Comparison of ENCODE assay signal across 8 mouse cellular contexts in genomic region chr9:26999461-27000395, GRCm38 (mm10). TPM values are rescaled to one million over a fixed set of nuclear protein-coding genes. Genes with fewer than 3 reads are reported as not detected.
DNase-seq lines count a peak whose midpoint lies in the region; ATAC-seq lines count a peak whose summit lies in the region.

TSS of gene Acad8 (minus strand) at chr9:26999566.
TSS of gene Thyn1 (plus strand) at chr9:26999710.

- no peaks in the 10 kb centered on the region for H3K9me3 ChIP-seq in heart, embryonic 13.5 days
- H3K9me3 ChIP-seq in liver, embryonic 12.5 days (replicated peaks), result no peaks in the 10 kb centered on the region
- no peaks in the 10 kb centered on the region for H3K9me3 ChIP-seq in stomach, embryonic 15.5 days

- ATAC-seq in heart, embryonic 13.5 days (ENCODE audit: extremely low read depth, insufficient number of reproducible peaks, low FRiP score, low TSS enrichment), result peak; percentile 99
- peak; percentile 97 for ATAC-seq in liver, embryonic 12.5 days
- peak; percentile 99 for ATAC-seq in stomach, embryonic 15.5 days (ENCODE audit: insufficient read depth, low FRiP score, low read depth)

- DNase-seq in CD4-positive, CD25-positive, alpha-beta regulatory T cell, adult 2 months (ENCODE audit: low read depth, low spot score), result peak; percentile 95
- DNase-seq in fat pad, adult 2 months (ENCODE audit: extremely low read depth, low read depth, low spot score), result peak; percentile 49
- DNase-seq in kidney, postnatal 10 days, result peak; percentile 98
- peak; percentile 90 to 91 for DNase-seq in natural killer cell, adult 2 months (ENCODE audit: low spot score in 2 of 2)

- H3K27ac ChIP-seq in brown adipose tissue, adult 24 weeks (replicated peaks; ENCODE audit: low read depth, low read length), result peak within 1 kb of the TSS; percentile 72
- peak within 1 kb of the TSS; percentile 77 for H3K27ac ChIP-seq in heart, embryonic 13.5 days (replicated peaks)
- peak within 1 kb of the TSS; percentile 66 for H3K27ac ChIP-seq in liver, embryonic 12.5 days
- peak within 1 kb of the TSS; percentile 77 for H3K27ac ChIP-seq in stomach, embryonic 15.5 days

- H3K4me3 ChIP-seq in brown adipose tissue, adult 24 weeks (ENCODE audit: insufficient read depth, low read depth, low read length), result peak within 1 kb of the TSS; percentile 80
- peak within 1 kb of the TSS; percentile 85 for H3K4me3 ChIP-seq in heart, embryonic 13.5 days
- peak within 1 kb of the TSS; percentile 76 for H3K4me3 ChIP-seq in liver, embryonic 12.5 days
- peak within 1 kb of the TSS; percentile 77 for H3K4me3 ChIP-seq in stomach, embryonic 15.5 days (replicated peaks)

- peaks cover 7% of the 10 kb centered on the region; the same call in 1 of the 2 replicates for H3K4me1 ChIP-seq in brown adipose tissue, adult 24 weeks (ENCODE audit: control insufficient read depth, insufficient read depth, insufficient read length, low read length)
- H3K4me1 ChIP-seq in heart, embryonic 13.5 days, result peaks cover 23% of the 10 kb centered on the region
- peaks cover 50% of the 10 kb centered on the region for H3K4me1 ChIP-seq in liver, embryonic 12.5 days
- H3K4me1 ChIP-seq in stomach, embryonic 15.5 days, result peaks cover 8% of the 10 kb centered on the region

- 2% methylated on average over 35 of the region's 35 CpGs for WGBS in heart, embryonic 13.5 days
- WGBS in liver, embryonic 12.5 days (ENCODE audit: insufficient replicate concordance), result 1% methylated on average over 35 of the region's 35 CpGs
- WGBS in stomach, embryonic 15.5 days, result under 1% methylated on average over 35 of the region's 35 CpGs

- peak within 1 kb of the TSS; percentile 94 for H3K9ac ChIP-seq in heart, embryonic 13.5 days
- H3K9ac ChIP-seq in liver, embryonic 12.5 days, result peak within 1 kb of the TSS; percentile 79
- H3K9ac ChIP-seq in stomach, embryonic 15.5 days, result peak within 1 kb of the TSS; percentile 66

- no peaks in the 10 kb centered on the region for H3K27me3 ChIP-seq in heart, embryonic 13.5 days (replicated peaks)
- H3K27me3 ChIP-seq in liver, embryonic 12.5 days (replicated peaks), result no peaks in the 10 kb centered on the region
- no peaks in the 10 kb centered on the region for H3K27me3 ChIP-seq in stomach, embryonic 15.5 days (replicated peaks)

- H3K4me2 ChIP-seq in heart, embryonic 13.5 days, result peak within 1 kb of the TSS; percentile 95
- peak within 1 kb of the TSS; percentile 91 for H3K4me2 ChIP-seq in liver, embryonic 12.5 days
- peak within 1 kb of the TSS; percentile 78 for H3K4me2 ChIP-seq in stomach, embryonic 15.5 days

- H3K36me3 ChIP-seq in heart, embryonic 13.5 days, result peaks cover 25% of the 10 kb centered on the region
- H3K36me3 ChIP-seq in liver, embryonic 12.5 days, result peaks cover 20% of the 10 kb centered on the region
- H3K36me3 ChIP-seq in stomach, embryonic 15.5 days, result peaks cover 12% of the 10 kb centered on the region

RNA-seq across cellular contexts. Expression of gene Acad8, which starts in this region (rescaled TPM):
- 42.3 and 54.9 TPM in 2 replicates for polyA plus RNA-seq in brown adipose tissue, adult 24 weeks (2012; ENCODE audit: insufficient read depth, insufficient read length, missing spikeins)
- polyA plus RNA-seq in heart, embryonic 13.5 days (2015; fragmentation: Nextera tagmentation; extraction: Ambion mirVana), result 34.0 and 40.4 TPM in 2 replicates
- polyA plus RNA-seq in liver, embryonic 12.5 days (2016; fragmentation: Nextera tagmentation; extraction: Ambion mirVana), result 14.2 and 14.4 TPM in 2 replicates
- polyA plus RNA-seq in stomach, embryonic 15.5 days (2015; fragmentation: Nextera tagmentation; extraction: Ambion mirVana), result 41.5 and 42.7 TPM in 2 replicates

RNA-seq across cellular contexts. Expression of gene Thyn1, which starts in this region (rescaled TPM):
- 29.5 and 36.6 TPM in 2 replicates for polyA plus RNA-seq in brown adipose tissue, adult 24 weeks (2012; ENCODE audit: insufficient read depth, insufficient read length, missing spikeins)
- 95.5 and 103 TPM in 2 replicates for polyA plus RNA-seq in heart, embryonic 13.5 days (2015; fragmentation: Nextera tagmentation; extraction: Ambion mirVana)
- polyA plus RNA-seq in liver, embryonic 12.5 days (2016; fragmentation: Nextera tagmentation; extraction: Ambion mirVana), result 75.4 and 83.0 TPM in 2 replicates
- 138 and 149 TPM in 2 replicates for polyA plus RNA-seq in stomach, embryonic 15.5 days (2015; fragmentation: Nextera tagmentation; extraction: Ambion mirVana)

Comparison
In these comparisons a context has a peak if more than half of its experiments do, and no peak if none do; other contexts are left out.
1. Peak in every context shown above with its lines: DNase-seq, ATAC-seq, H3K4me3 ChIP-seq and H3K27ac ChIP-seq.